Mouse (Mus musculus) thymus, postnatal 36 days (tissue): Measurements from ENCODE around the gene Tlx2.

ENCODE experiments used
- DNase-seq, 2 experiments: peaks; one replicate each; pipeline ENCODE4 v3.0.0; 2022; ENCODE audit warnings: mixed read lengths in 2 of 2

The Tlx2 gene

DNA sequence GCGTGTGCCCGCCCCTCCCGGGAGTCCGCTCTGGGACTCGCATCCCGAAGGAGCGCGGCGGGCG, at the start of gene Tlx2:
Tlx2 (minus strand) TSS at position 47 of the 64 bp plus-strand sequence.
- DNase-seq, result no peak

DNA sequence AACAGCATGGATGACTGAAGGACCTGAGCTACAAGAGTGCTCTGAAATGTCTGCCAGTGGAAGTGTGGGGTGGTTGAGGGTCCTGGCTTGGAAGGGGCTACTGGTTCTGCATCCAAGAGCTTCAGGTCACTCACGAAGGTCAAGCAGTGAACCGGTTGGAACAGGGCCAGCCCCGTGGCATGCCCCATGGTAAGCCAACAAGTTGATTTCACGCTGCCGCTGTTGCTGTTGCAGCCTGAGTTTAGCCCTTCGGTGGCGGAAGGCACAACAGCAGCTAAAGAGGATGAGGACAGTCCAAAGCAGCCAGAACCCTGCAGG, 49.6 kb upstream of the Tlx2 start:
- no peak for DNase-seq

DNA sequence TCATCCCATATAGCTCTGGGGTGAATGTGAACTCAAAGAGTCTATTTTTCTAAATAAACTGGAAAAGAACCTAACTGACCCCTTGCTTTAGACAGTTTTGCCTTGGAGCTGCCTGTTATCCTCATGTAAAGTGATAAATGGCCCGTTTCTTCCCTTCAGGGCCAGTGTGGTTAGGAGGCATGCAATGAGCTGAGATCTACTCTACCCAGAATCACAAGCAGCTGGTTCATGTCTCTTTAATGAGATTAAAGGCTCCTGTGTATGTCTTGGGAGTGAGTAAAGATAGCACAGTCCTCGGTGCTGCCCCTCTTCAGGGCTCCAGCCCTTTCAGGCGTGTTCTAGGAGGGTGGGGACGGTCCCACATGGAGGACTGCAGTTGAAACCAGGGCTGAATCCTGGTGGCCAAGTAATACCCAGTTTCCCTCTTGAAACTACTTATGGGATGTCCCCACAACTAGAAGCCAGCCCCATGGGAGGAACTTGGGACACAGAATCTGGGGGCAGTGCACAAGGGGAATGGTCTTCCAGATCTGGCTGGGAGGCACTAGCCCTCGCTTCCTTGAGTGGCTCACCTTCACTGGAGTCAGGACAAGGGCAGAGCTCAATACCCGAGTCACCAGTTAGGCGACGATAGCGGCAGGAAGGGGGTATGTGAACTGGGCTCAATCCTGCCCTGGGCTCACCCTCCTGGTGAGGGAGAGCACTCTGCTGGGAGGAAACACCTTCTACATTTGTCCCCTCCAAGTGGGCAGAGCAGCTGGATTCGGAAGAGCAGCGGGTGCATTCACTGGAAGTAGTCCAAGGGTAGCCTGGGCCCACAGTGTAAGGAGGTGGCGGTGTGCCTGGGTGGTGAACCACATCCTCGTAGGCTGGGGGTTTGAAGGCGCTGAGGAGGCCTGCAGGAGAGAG, 49.0 kb upstream of the Tlx2 start:
- peak; percentile 29 to 43 for DNase-seq

DNA sequence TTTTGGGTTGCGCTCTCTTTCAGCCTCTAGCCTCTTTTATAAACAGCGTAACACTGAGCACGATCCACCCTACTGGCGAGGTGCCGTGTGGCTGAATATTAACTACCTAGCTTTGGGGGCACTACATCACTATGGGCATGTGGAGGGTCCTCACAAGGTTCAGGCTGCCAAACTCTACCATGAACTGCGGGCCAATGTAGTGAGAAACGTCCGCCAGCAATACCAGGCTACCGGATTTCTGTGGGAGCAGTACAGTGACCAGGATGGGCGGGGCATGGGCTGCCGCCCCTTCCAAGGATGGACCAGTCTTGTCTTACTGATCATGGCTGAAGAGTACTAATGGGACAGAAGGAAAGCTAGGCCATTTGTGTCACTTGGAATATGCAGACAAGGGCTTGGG, 48.3 kb upstream of the Tlx2 start:
- DNase-seq, result no peak

DNA sequence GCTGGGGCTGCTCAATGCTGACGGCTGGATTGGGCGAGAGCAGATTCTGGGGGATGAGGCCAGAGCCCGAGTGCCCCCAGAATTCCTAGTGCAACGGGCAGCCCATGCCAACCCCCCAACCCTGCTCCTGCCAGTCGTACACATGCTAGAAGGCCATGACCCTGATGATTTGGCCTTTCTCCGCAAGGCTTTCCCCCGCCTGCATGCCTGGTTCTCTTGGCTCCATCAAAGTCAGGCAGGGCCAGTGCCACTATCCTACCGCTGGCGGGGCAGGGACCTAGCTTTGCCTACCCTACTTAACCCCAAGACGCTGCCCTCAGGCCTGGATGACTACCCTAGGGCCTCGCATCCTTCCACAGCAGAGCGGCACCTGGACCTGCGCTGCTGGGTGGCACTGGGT, 47.5 kb upstream of the Tlx2 start:
- no peak for DNase-seq

DNA sequence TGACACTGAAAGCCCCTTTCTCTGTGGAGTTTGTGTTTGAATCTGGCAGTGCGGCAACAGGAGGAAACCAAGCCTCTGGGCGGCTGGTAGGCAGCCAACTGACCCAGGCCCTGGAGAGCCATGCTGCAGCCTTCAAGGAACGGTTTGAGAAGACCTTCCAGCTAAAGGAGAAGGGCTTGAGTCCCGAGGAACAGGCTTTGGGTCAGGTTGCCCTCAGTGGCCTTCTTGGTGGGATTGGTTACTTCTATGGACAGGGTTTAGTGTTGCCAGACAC, 47.0 kb upstream of the Tlx2 start:
- no peak for DNase-seq

DNA sequence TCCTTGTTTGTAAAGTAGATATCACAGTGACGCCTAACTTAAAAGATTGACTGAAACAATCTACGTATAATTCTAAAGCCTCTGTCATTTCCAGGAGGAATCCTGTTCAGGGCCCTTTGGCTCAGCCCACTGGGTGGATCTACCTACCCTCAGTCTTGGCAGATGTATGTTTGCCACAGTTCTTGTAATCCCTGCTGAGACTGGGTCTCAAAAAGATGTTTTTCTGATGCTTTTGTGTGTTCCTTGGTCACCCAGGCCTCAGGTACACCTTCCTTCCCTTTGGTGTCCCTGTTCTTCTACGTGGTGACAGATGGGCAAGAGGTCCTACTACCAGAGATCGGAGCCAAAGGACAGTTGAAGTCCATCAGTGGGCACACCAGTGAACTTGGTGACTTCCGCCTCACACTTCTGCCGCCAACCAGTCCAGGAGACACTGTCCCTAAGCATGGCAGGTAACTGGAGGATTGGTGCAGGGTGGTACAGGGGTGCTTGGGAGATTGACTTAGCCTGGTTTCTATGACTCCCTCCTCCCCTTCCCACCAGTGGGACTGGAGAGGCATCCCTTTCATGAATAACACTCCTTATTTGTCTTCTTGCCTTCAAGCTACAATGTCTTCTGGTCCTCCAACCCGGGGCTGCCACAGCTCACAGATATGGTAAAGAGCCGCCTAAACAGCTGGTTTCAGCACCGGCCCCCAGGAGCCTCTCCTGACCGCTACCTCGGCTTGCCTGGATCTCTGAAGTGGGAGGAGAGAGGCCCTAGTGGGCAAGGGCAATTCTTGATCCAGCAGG, 46.5 kb upstream of the Tlx2 start:
- no peak for DNase-seq

DNA sequence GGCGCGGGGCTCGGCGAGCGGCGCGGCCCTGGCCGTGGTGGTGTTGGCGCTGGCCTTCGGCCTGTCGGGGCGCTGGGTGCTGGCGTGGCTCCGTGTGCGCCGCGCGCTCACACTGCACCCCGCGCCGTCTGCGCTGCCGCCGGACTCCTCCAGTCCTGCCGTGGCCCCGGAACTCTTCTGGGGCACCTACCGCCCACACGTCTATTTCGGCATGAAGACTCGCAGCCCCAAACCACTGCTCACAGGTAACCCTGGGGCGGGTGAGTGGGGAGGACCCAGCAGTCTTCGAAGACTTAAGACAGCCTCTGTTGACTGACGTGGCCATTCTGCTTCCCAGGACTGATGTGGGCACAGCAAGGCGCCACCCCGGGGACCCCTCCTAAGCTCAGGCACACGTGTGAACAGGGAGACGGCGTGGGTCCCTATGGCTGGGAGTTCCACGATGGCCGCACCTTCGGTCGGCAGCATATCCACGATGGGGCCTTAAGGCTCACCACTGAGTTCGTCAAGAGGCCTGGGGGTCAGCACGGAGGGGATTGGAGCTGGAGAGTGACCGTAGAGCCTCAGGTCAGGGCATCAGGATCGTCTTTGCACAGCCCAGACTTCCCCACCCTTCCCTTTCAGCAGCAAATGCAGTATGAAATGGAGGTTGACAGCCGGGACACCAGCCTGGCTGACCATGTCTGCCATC, 45.7 kb upstream of the Tlx2 start:
- peak in 1 of 2 experiments; percentile 36 for DNase-seq

DNA sequence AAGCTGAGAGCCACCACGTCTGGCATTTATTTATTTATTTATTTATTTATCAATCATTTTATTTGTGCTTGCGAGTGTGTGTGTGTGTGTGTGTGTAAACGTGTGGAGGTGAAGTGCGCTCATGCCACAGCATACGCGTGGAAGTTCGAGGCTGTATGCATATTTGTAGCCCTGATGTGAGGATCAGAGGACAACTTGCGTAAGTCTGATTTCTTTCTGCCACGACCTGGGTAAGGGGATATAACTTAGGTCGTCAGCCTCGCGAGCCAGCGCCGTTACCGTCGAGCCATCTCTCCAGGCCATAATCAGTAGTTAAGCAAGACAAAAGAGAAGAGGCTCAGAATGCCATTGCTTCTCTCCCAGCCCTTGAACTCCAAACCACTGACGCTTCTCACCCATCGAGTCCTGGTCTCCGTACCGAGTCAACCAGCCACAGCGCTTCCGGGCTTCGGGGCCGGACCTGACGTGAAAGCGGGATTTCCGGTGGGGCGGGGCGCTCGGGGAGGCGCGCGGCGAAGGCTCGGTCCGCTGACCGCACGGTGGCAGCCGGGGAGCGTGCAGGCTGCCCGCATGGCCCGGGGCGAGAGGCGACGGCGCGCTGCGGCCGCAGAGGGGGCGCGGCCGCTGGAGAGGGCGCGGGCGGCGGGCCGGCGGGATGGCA, 45.0 kb upstream of the Tlx2 start, which contains the start of gene Mogs:
Mogs (plus strand) TSS at position 486 of the 661 bp plus-strand sequence.
- peak; percentile 92 to 93 for DNase-seq

DNA sequence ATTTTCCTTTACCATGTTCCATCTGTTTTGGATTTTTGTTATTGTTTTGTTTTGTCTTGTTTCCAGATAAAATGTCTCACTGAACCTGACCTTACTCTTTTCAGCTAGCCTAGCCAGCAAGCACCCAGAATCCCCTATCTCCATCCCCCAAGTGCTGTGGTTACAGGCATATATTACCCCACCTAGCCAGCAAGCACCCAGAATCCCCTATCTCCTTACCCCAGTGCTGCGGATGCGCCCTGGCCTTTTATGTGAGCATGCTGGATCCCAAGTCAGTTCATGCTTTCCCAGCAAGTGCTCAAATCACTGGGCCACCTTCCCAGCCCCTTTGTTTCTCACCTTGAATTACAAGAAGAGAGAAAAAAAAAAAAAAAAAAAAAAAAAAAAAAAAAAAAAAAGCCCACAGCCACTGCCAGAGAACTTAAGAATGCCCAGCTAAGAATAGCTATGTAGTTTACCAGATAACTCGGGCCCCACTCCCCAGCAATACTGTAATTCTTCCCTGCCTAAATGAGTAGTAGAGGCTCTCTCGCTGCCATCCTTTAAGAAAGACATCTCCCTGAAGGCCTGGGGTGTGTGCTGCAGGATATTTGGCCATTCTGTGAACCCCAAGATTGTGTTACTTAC, 41.5 kb upstream of the Tlx2 start:
- DNase-seq, result no peak

DNA sequence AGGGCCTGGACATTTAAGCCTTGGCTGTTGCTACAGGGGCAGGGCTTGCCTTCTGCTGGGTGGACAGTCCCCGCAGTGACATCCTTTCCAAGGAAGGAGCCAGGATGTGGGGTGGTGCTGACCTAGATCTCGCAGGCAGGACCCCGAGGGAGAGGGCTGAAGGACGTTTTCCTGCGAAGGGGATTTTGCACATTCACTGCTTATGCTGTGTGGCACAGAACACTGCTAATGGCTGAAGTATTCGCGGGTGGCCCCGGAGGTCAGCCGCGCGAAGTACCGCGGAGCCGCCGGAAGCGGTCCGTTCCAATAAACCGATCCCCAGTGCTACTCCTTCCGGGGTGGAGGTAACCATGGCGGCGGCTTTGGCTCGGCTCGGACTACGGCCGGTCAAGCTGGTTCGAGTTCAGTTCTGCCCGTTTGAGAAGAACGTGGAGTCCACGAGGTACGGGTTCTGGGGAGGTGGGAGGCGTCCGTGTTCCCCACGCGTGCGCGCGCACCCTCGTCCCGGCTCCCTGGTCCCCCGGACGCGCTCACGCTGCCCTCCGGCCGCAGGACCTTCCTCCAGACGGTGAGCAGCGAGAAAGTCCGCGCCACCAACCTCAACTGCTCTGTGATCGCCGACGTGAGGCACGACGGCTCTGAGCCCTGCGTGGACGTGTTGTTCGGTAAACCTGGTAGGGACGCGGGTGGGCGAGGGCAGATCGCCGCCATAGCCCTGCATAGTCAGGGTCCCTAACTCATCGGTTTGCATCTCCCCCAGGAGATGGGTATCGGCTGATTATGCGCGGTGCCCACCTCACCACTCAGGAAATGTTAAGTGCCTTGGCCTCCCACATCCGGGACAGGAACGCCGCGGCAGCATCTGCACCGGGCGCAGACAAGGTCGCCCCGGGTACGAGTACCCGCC, 38.9 kb upstream of the Tlx2 start, which contains the start of gene Mrpl53:
Mrpl53 (plus strand) TSS at position 279 of the 907 bp plus-strand sequence.
- DNase-seq, result peak; percentile 70 to 72

DNA sequence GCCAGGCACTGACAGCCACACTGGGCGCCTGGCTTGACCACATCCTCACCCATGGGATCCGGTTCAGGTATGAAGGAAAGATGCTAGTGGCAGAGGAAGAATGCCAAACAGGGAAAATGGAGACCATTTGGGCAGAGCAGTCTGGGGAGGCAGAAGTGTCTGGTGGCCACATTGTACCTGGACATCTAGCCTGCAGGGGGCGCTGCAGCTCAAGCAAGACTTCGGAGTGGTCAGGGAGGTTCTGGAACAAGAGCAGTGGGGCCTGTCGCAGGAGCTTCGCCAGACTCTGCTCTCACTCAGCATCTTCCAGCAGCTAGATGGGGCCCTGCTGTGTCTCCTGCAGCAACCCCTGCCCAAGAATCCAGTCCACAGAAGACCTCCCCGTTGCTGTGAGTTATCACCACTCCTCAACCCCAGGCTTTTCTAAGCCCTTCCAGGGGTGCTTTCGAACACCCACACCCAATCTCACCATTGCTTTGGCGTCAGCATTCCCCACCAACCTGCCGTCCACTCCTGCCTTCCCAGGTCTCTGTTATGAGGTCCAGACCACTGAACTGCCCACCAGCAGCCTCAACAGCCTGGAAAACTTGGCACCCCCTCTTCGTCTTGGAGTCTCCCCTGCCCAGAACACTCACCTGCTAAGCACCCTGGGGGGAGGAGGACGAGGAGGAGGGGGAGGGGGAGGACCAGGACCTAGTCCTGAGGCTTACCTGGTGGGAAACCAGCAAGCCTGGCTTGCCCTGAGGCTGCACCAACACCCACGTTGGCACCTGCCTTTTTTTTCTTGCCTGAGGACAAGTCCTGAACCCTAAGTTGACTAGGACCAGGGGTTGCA, 37.7 kb upstream of the Tlx2 start:
- peak; percentile 83 for DNase-seq

DNA sequence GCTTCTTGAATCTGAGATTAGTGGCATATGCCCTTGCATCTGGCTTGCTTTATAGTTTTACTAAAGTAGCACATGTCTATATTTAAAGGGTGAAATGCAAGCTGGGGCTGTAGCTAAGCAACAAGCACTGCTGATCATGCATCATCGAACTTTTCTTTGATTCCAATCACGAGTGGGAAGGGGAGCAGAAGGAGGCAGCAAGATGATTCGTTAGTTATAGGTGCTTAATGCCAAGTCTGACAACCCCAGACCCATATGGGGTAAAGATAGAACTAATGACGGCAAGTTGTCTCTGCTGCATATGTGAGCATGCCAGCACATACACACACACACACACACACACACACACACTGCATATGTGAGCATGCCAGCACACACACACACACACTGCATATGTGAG, 34.1 kb upstream of the Tlx2 start:
- DNase-seq, result no peak

DNA sequence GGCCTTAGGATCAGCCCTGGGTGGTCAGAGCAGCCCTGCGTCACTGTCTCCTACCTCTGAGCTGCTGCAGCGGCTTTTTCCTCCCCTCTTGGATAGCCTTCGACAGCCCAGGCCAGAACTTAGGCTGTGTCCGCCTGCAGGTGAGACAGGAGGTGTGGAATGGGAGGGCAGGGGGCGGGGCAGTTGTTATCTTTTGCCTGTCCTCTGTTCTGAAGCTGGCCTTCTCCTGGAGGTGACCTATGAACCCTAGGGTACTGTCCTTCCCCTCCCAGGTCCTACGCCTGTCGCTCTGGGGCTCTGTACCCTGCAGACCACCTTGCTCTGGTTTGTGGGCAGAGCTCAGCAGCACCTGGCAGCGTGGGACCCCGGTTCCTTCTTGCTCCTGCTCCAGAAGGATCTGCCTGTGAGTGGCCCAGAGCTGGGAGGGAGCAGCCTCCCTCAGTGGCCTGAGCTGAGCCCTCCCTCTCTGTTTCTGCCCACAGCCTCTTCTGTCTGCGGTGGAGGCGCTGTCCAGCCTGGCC, 33.1 kb upstream of the Tlx2 start:
- no peak for DNase-seq

DNA sequence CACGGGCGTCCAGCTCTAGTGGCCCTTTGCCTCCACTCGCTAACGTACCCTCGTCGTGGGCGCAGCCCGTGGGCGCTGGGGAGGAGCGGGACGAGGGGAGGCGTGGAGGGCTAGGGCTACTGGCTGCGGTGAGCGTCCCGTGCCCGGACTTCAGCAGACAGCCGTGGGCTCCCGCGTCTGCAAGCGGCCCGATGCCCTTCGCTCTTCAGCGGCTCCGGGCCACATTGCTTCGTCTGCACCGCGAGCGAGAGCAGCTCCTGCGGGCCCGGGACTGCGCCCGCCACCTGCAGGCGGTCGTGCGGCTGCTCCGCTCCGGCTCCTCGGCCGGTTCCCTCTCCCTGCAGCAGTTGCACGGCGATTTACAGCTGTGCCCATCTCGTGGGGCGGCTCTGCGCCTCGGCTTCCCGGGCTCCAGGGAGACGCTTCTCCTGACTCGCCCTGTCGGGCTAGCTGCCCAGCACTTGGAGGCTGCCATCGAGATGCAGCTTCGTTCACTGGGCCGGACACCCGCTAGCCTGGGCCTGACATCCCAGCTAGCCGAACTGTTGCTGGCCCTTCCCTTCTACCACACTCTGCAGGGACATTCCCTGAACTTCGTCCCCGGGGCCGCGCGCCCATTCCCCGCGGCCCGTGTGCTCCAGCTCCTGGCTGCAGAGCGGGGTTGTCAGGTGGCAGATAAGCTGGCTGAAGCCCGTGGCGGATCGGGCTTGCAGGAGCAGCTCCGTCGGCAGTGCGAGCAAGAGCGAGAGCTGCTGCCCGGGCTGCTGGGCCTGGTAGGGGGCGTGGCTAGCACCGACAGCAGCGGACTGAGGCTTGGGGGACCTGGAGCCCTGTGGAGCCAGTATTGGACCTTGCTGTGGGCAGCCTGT, 31.8 kb upstream of the Tlx2 start:
- DNase-seq, result peak; percentile 81 to 84

DNA sequence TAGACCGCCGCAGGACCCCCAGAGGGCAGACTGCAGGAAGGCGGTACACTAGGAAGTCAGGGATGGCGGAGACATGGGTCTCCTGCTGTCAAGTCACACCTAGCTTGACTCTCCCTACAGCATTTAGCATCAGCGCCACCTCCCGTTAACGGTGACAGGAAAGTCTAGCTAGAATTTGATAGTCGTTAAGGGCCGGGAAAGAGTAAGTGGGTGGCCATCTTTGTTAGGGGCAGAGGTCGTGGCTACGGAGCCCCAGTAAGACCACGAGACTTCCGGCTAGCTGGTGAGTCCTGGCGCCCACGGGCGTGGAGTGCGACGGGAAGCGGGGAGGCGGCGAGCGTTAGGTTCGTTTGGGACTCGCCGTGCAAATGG, 31.2 kb upstream of the Tlx2 start, which contains the start of the genes Ccdc142 and Gm42688:
Ccdc142 (plus strand) TSS at position 286 of the 372 bp plus-strand sequence.
Gm42688 (plus strand) TSS at position 302 of the 372 bp plus-strand sequence.
- DNase-seq, result peak; percentile 93 to 94

DNA sequence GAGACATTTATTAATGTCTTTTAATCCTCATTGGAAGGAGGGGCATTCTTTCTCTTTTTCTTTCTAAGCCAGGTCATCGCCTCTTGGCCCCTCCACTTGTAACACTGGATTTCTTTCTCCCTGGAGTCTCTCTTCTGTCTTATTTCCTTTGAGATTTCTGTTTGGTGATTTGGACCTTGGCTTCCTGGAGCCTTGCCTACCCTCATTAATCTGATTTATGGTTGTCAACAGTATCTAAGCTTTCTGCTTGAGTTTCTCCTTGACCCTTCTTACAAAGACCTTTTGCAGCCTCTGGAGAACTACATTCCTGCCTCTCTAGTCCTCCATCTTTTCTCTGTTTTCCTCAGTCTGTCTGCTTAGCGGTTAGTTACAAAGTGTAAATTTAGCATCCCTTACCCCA, 28.3 kb upstream of the Tlx2 start:
- no peak for DNase-seq

DNA sequence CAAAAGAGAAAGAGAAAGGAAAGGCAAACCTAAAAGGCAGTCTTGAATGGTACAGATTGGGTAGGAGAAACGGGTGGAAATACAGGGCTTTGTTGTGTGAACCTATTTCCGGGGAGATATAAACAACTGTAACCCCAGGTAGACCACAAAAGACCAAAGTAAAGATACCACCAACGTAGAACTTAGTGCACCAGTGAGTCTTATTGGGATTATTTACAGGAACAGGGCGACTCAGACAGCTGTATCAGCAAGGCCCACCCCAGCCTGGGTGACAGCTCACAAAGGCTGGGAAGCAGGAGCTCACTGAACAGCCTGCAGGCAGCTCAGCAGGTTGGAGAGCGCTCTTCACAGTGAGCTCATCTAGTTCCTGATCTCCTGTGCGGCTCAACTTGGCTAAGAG, 25.9 kb upstream of the Tlx2 start:
- peak; percentile 47 to 68 for DNase-seq

DNA sequence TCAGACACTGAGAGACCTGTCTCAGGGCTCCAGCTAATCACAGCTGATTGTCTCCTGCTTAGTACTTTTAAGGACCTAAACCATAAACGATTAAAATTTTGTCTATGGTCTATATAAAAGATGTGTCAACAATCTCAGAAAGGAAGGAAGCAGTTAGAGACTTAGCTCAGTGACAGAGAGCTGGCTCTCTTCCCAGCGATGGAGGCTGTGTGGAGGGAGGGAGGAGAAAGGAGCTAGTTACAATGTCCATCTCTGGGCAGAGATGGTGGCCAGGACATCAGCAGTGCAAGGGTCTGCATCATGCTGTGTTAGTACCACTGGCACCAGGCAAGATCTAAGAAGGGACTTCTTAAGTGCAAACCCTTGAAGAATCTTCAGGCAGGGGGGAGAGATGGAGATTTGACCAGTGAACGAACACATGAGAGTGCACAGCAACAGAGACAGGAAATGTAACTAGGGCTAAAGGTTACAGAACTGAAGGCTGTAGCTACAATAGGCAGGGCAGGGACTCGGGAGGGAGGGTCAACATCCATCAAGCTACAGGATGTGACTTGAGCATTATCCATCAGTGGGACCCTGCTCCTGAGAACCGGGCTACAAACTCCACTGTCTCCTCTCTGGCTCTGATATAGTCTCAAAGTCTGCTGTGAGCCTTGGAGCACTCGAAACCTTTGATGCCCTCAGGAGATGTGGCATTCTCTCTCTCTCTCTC, 22.5 kb upstream of the Tlx2 start:
- DNase-seq, result no peak
